Mouse (Mus musculus) limb, embryonic 11.5 days (tissue): ENCODE results near the gene Ap2a1. TPM values are rescaled to one million over a fixed set of nuclear protein-coding genes. Genes with fewer than 3 reads are reported as not detected.

ENCODE experiments used
- ATAC-seq: fragments of 200-750 bp; cut with Nextera tagmentation; 2 replicates; pipeline ENCODE4 v1.8.0; 2017; ENCODE audit warnings: low read depth; ENCODE audit not compliant: insufficient number of reproducible peaks, low FRiP score, low TSS enrichment
- DNase-seq: peaks from one replicate; pipeline ENCODE4 v3.0.0-alpha.2; 2015; ENCODE audit warnings: low spot score
- H3K27ac ChIP-seq: fragments of 300-500 bp; sonication (generic); replicated peaks from 2 replicates; pipeline ENCODE4 v1.5.1; 2014; ENCODE audit warnings: low read depth, mild to moderate bottlenecking, low read length
- H3K27me3 ChIP-seq: fragments of 300-500 bp; sonication (generic); 2 replicates; pipeline ENCODE4 v1.6.1; 2014; ENCODE audit warnings: mild to moderate bottlenecking, low read length, mixed read lengths; ENCODE audit not compliant: control insufficient read depth, insufficient read depth
- H3K36me3 ChIP-seq: fragments of 300-500 bp; sonication (generic); 2 replicates; pipeline ENCODE4 v1.6.1; 2014; ENCODE audit warnings: mild to moderate bottlenecking, low read length, moderate library complexity, mixed read lengths; ENCODE audit not compliant: control insufficient read depth, insufficient read depth
- H3K4me1 ChIP-seq: fragments of 300-500 bp; sonication (generic); 2 replicates; pipeline ENCODE4 v1.6.1; 2014; ENCODE audit warnings: low read length, mixed read lengths; ENCODE audit not compliant: control insufficient read depth, insufficient read depth
- H3K4me2 ChIP-seq: fragments of 300-500 bp; sonication (generic); 2 replicates; pipeline ENCODE4 v1.6.1; 2014; ENCODE audit warnings: low read depth, mild to moderate bottlenecking, moderate library complexity; ENCODE audit not compliant: severe bottlenecking
- H3K4me3 ChIP-seq: fragments of 300-500 bp; sonication (generic); 2 replicates; pipeline ENCODE4 v1.5.1; 2014; ENCODE audit warnings: low read depth, low read length
- H3K9ac ChIP-seq: fragments of 300-500 bp; sonication (generic); 2 replicates; pipeline ENCODE4 v1.6.1; 2014; ENCODE audit warnings: mild to moderate bottlenecking, low read length
- H3K9me3 ChIP-seq: fragments of 300-500 bp; sonication (generic); 2 replicates; pipeline ENCODE4 v1.6.1; 2016; ENCODE audit warnings: low read length; ENCODE audit not compliant: control insufficient read depth
- WGBS: fragments of 180-500 bp; shearing (Covaris S2); extraction: QIAGEN DNeasy Blood & Tissue Kit; methylation state at CpG from one replicate; pipeline ENCODE4 v1.1.7; 2014; 5-methylcytosine and 5-hydroxymethylcytosine counted together
- polyA plus RNA-seq: library from polyadenylated mRNA; unstranded; fragments of >200 nt; fragmentation: Nextera tagmentation; extraction: Ambion mirVana; gene quantifications from 2 replicates; pipeline ENCODE4 v1.2.1, GENCODE M21; 2014

Gene Ap2a1
- 77.0 and 78.8 TPM in 2 replicates for polyA plus RNA-seq

- under 1% methylated on average over 84 of the region's 84 CpGs for WGBS
- H3K4me2 ChIP-seq, result peak within 1 kb of the TSS; percentile 63
Observed at GRCm38 (mm10) chr7:44929204-44930151, at the start of gene Ap2a1. Gene Ap2a1, minus strand, starts transcription at chr7:44929496.

GRCm38 (mm10) chr7:44978300-44978699 lies 49.0 kb upstream of the Ap2a1 start:
- Histone ChIP-seq H3K4me1 (peaks cover 5% of the 10 kb centered on the region), H3K27ac (no peak overlapping the region), H3K9ac (no peak overlapping the region), H3K9me3 (no peaks in the 10 kb centered on the region), H3K36me3 (peaks cover 45% of the 10 kb centered on the region), H3K4me3 (no peak overlapping the region), H3K27me3 (no peaks in the 10 kb centered on the region), H3K4me2 (no peak overlapping the region)
- ATAC-seq (no peak), DNase-seq (no peak)
- WGBS, result 95% methylated on average over 3 of the region's 3 CpGs

More at GRCm38 (mm10) chr7:44929204-44930151, at the start of gene Ap2a1:
- Histone ChIP-seq H3K36me3 (peaks cover 2% of the 10 kb centered on the region; the same call in 1 of the 2 replicates), H3K9me3 (no peaks in the 10 kb centered on the region), H3K4me3 (peak within 1 kb of the TSS; percentile 97), H3K27ac (peak within 1 kb of the TSS; percentile 45), H3K9ac (peak within 1 kb of the TSS; percentile 88), H3K27me3 (no peaks in the 10 kb centered on the region), H3K4me1 (peaks cover 11% of the 10 kb centered on the region; the same call in 1 of the 2 replicates)
- peak; percentile 99 for DNase-seq
- peak; percentile 100 for ATAC-seq

GRCm38 (mm10) chr7:44975117-44975419 lies 45.8 kb upstream of the Ap2a1 start:
- 31% methylated on average over 6 of the region's 6 CpGs for WGBS
- peak overlapping the region; percentile 80; the same call in 1 of the 2 replicates for H3K4me2 ChIP-seq
- DNase-seq, result no peak
- no peaks in the 10 kb centered on the region for H3K27me3 ChIP-seq
- ATAC-seq, result no peak
- H3K9ac ChIP-seq, result no peak overlapping the region
- no peaks in the 10 kb centered on the region for H3K9me3 ChIP-seq
- no peak overlapping the region for H3K4me3 ChIP-seq
- peaks cover 31% of the 10 kb centered on the region for H3K36me3 ChIP-seq
- no peak overlapping the region for H3K27ac ChIP-seq
- H3K4me1 ChIP-seq, result peaks cover 11% of the 10 kb centered on the region

- 2% methylated on average over 22 of the region's 22 CpGs for WGBS
- Histone ChIP-seq H3K9me3 (no peaks in the 10 kb centered on the region), H3K27ac (peak within 1 kb of the TSS; percentile 68), H3K4me2 (peak within 1 kb of the TSS; percentile 80), H3K9ac (peak within 1 kb of the TSS; percentile 68), H3K4me1 (peaks cover 11% of the 10 kb centered on the region), H3K27me3 (no peaks in the 10 kb centered on the region), H3K4me3 (peak within 1 kb of the TSS; percentile 48), H3K36me3 (peaks cover 30% of the 10 kb centered on the region)
- ATAC-seq (peak; percentile 26; the same call in 1 of the 2 replicates), DNase-seq (peak; percentile 86)
Observed at GRCm38 (mm10) chr7:44974383-44975116, 45.3 kb upstream of the Ap2a1 start, which contains the start of gene Cpt1c. Gene Cpt1c, minus strand, starts transcription at chr7:44974851.

- DNase-seq, result no peak
- Histone ChIP-seq H3K9ac (peak overlapping the region; percentile 68), H3K4me1 (peaks cover 11% of the 10 kb centered on the region), H3K36me3 (peaks cover 20% of the 10 kb centered on the region), H3K27me3 (no peaks in the 10 kb centered on the region), H3K4me3 (peak overlapping the region; percentile 48), H3K27ac (peak overlapping the region; percentile 42; the same call in 1 of the 2 replicates), H3K4me2 (peak overlapping the region; percentile 80), H3K9me3 (no peaks in the 10 kb centered on the region)
- no peak for ATAC-seq
- WGBS, result 48% methylated on average over 14 of the region's 14 CpGs
Observed at GRCm38 (mm10) chr7:44973415-44974130, 44.3 kb upstream of the Ap2a1 start.

GRCm38 (mm10) chr7:44971142-44971541 lies 41.8 kb upstream of the Ap2a1 start:
- peak overlapping the region; percentile 65 for H3K9ac ChIP-seq
- H3K4me1 ChIP-seq, result peaks cover 11% of the 10 kb centered on the region
- 80% methylated on average over 7 of the region's 7 CpGs for WGBS
- H3K27me3 ChIP-seq, result no peaks in the 10 kb centered on the region
- H3K4me3 ChIP-seq, result peak overlapping the region; percentile 59
- ATAC-seq (no peak), DNase-seq (no peak)
- H3K9me3 ChIP-seq, result no peaks in the 10 kb centered on the region
- H3K4me2 ChIP-seq, result peak overlapping the region; percentile 76
- no peak overlapping the region for H3K27ac ChIP-seq
- H3K36me3 ChIP-seq, result no peaks in the 10 kb centered on the region; the same call in 1 of the 2 replicates

GRCm38 (mm10) chr7:44970231-44970691 lies 41.0 kb upstream of the Ap2a1 start:
- Histone ChIP-seq H3K27ac (peak overlapping the region; percentile 69), H3K4me3 (peak overlapping the region; percentile 59), H3K4me2 (peak overlapping the region; percentile 76), H3K27me3 (no peaks in the 10 kb centered on the region), H3K4me1 (peaks cover 11% of the 10 kb centered on the region), H3K36me3 (no peaks in the 10 kb centered on the region; the same call in 1 of the 2 replicates), H3K9me3 (no peaks in the 10 kb centered on the region), H3K9ac (peak overlapping the region; percentile 65)
- DNase-seq (peak; percentile 92), ATAC-seq (peak; percentile 96)
- WGBS, result 0% methylated on average over 36 of the region's 36 CpGs
